29 mouse cellular contexts compared by ENCODE assay signal in the genomic region with DNA sequence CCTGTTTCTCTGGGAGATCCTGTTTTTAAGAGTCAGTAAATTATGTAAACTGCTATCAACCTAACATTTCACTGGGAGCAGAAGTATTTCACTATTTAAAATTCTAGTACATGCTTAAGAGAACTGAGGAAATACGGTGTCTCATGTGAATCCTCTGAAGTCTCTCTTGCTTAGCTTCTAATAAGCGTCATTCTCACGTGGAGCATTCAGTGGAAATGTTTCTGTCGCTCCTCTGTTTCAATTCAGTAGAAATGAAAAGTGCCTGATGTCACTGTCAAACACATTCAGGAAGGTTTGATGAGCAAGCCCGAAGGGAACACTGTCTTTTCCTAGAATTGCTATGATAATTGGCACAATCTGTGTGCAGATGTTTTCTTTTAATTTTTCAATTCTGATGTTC.
DNase-seq lines count a peak whose midpoint lies in the region; ATAC-seq and TF ChIP-seq lines count a peak whose summit lies in the region.
"Had no signal": no experiment of that assay in that cellular context is flagged by ENCODE, and none has a peak within 500 bp of the region (broad histone marks: within the 10 kb centered on the region; RNA-seq: fewer than 3 reads in every experiment).

No protein-coding gene starts in this region.

- no peak for ATAC-seq in forebrain, embryonic 14.5 days
- ATAC-seq in forebrain, embryonic 12.5 days (ENCODE audit: low FRiP score) = no peak
- no peak for ATAC-seq in kidney, postnatal 0 days (replicated peaks; ENCODE audit: low FRiP score, low read depth)
- ATAC-seq: intestine, postnatal 0 days; Patski had no signal

- 0 out of 2 replicates have a peak, but pooled peaks cover 3% of the 10 kb centered on the region for H3K9me3 ChIP-seq in forebrain, embryonic 14.5 days (replicated peaks; ENCODE audit: control insufficient read depth, low read length)
- H3K9me3 ChIP-seq in forebrain, embryonic 12.5 days = no peaks in the 10 kb centered on the region
- no peaks in the 10 kb centered on the region for H3K9me3 ChIP-seq in kidney, postnatal 0 days (replicated peaks; ENCODE audit: low read length)
- H3K9me3 ChIP-seq: embryonic facial prominence, embryonic 15.5 days; G1E; heart, embryonic 10.5 days; heart, embryonic 15.5 days; limb, embryonic 13.5 days; lung, embryonic 15.5 days; midbrain, embryonic 12.5 days; neural tube, embryonic 12.5 days; stomach, embryonic 15.5 days had no signal

- TF ChIP-seq CTCF in kidney, postnatal 0 days (IDR thresholded peaks at IDR 0.05; ENCODE audit: low read depth) = no peak
- no peak for TF ChIP-seq CTCF in kidney, adult 2 months (conservative IDR thresholded peaks at IDR 0.05; ENCODE audit: insufficient read depth, insufficient read length, low read depth, low read length)

- H3K9ac ChIP-seq in forebrain, embryonic 14.5 days (ENCODE audit: low read length) = no peak overlapping the region
- no peak overlapping the region for H3K9ac ChIP-seq in forebrain, embryonic 12.5 days
- H3K9ac ChIP-seq in kidney, postnatal 0 days (ENCODE audit: low read depth, low read length) = no peak overlapping the region
- H3K9ac ChIP-seq: embryonic facial prominence, embryonic 15.5 days; heart, embryonic 15.5 days; hindbrain, embryonic 12.5 days; limb, embryonic 13.5 days; lung, embryonic 15.5 days; midbrain, embryonic 12.5 days; neural tube, embryonic 12.5 days; stomach, embryonic 15.5 days had no signal

- no peak overlapping the region for H3K4me3 ChIP-seq in forebrain, embryonic 14.5 days (ENCODE audit: low read depth, low read length)
- no peak overlapping the region for H3K4me3 ChIP-seq in forebrain, embryonic 12.5 days (replicated peaks)
- H3K4me3 ChIP-seq in kidney, postnatal 0 days (replicated peaks; ENCODE audit: low read depth, low read length) = no peak overlapping the region
- no peak overlapping the region for H3K4me3 ChIP-seq in kidney, adult 2 months (ENCODE audit: insufficient read depth, low read depth, low read length)
- H3K4me3 ChIP-seq: embryonic facial prominence, embryonic 15.5 days; heart, embryonic 10.5 days; heart, embryonic 15.5 days; hindbrain, embryonic 12.5 days; limb, embryonic 13.5 days; lung, embryonic 15.5 days; midbrain, embryonic 12.5 days; myocyte; neural tube, embryonic 12.5 days; stomach, embryonic 15.5 days had no signal

- H3K27me3 ChIP-seq in forebrain, embryonic 14.5 days (replicated peaks; ENCODE audit: control insufficient read depth, insufficient read depth, low read length) = no peaks in the 10 kb centered on the region
- H3K27me3 ChIP-seq in forebrain, embryonic 12.5 days = no peaks in the 10 kb centered on the region
- no peaks in the 10 kb centered on the region for H3K27me3 ChIP-seq in kidney, postnatal 0 days (ENCODE audit: insufficient read depth, low read length)
- no peaks in the 10 kb centered on the region for H3K27me3 ChIP-seq in kidney, adult 2 months (replicated peaks; ENCODE audit: control insufficient read depth, insufficient read depth, low read length)
- H3K27me3 ChIP-seq: embryonic facial prominence, embryonic 15.5 days; heart, embryonic 15.5 days; hindbrain, embryonic 12.5 days; limb, embryonic 13.5 days; lung, embryonic 15.5 days; midbrain, embryonic 12.5 days; neural tube, embryonic 12.5 days; Patski; stomach, embryonic 15.5 days had no signal

- peak; percentile 21 for DNase-seq in forebrain, embryonic 14.5 days (ENCODE audit: low spot score)
- DNase-seq in kidney, postnatal 0 days (ENCODE audit: low spot score) = peak; percentile 12
- no peak for DNase-seq in kidney, adult 2 months
- peak; percentile 8 for DNase-seq in retina, postnatal 1 day
- DNase-seq in retina, embryonic 14.5 days (ENCODE audit: low spot score) = no peak
- no peak for DNase-seq in spleen, postnatal 36 days (ENCODE audit: low spot score in 2 of 2)
- DNase-seq: adrenal gland, postnatal 10 days; cerebellum, adult 18-20 months; cerebellum, postnatal 10 days; gastrocnemius, postnatal 25 days; heart, adult 11 months; kidney, postnatal 25 days; right cerebral cortex, postnatal 14 days; thymus, postnatal 25 days had no signal

- H3K36me3 ChIP-seq in forebrain, embryonic 14.5 days (ENCODE audit: control insufficient read depth, insufficient read depth, low read length) = no peaks in the 10 kb centered on the region
- H3K36me3 ChIP-seq in forebrain, embryonic 12.5 days (replicated peaks) = no peaks in the 10 kb centered on the region
- H3K36me3 ChIP-seq in kidney, postnatal 0 days (ENCODE audit: insufficient read depth, low read length) = no peaks in the 10 kb centered on the region
- H3K36me3 ChIP-seq in kidney, adult 2 months (ENCODE audit: control insufficient read depth, insufficient read depth, low read length) = no peaks in the 10 kb centered on the region
- H3K36me3 ChIP-seq: embryonic facial prominence, embryonic 15.5 days; G1E; heart, embryonic 10.5 days; heart, embryonic 15.5 days; hindbrain, embryonic 12.5 days; limb, embryonic 13.5 days; lung, embryonic 15.5 days; midbrain, embryonic 12.5 days; neural tube, embryonic 12.5 days; stomach, embryonic 15.5 days had no signal

- H3K27ac ChIP-seq in forebrain, embryonic 14.5 days (ENCODE audit: low read depth, low read length) = no peak overlapping the region
- H3K27ac ChIP-seq in forebrain, embryonic 12.5 days = no peak overlapping the region
- no peak overlapping the region for H3K27ac ChIP-seq in kidney, postnatal 0 days
- no peak overlapping the region for H3K27ac ChIP-seq in kidney, adult 2 months (ENCODE audit: insufficient read depth, low read depth, low read length)
- H3K27ac ChIP-seq: embryonic facial prominence, embryonic 15.5 days; heart, embryonic 10.5 days; heart, embryonic 15.5 days; hindbrain, embryonic 12.5 days; limb, embryonic 13.5 days; lung, embryonic 15.5 days; midbrain, embryonic 12.5 days; neural tube, embryonic 12.5 days; stomach, embryonic 15.5 days had no signal

- no peak overlapping the region for H3K4me2 ChIP-seq in forebrain, embryonic 14.5 days (ENCODE audit: low read length)
- no peak overlapping the region for H3K4me2 ChIP-seq in forebrain, embryonic 12.5 days
- no peak overlapping the region for H3K4me2 ChIP-seq in kidney, postnatal 0 days (ENCODE audit: low read length)
- H3K4me2 ChIP-seq: embryonic facial prominence, embryonic 15.5 days; heart, embryonic 15.5 days; hindbrain, embryonic 12.5 days; limb, embryonic 13.5 days; liver, embryonic 11.5 days; lung, embryonic 15.5 days; midbrain, embryonic 12.5 days; neural tube, embryonic 12.5 days; stomach, embryonic 15.5 days had no signal

- no peak for TF ChIP-seq POLR2A in kidney, adult 2 months (IDR thresholded peaks at IDR 0.05; ENCODE audit: low read depth, low read length)

- H3K4me1 ChIP-seq in forebrain, embryonic 14.5 days (ENCODE audit: control insufficient read depth, insufficient read depth, low read length) = no peaks in the 10 kb centered on the region
- H3K4me1 ChIP-seq in forebrain, embryonic 12.5 days = no peaks in the 10 kb centered on the region
- H3K4me1 ChIP-seq in kidney, postnatal 0 days (replicated peaks; ENCODE audit: insufficient read depth, low read length) = no peaks in the 10 kb centered on the region
- H3K4me1 ChIP-seq in kidney, adult 2 months (ENCODE audit: control insufficient read depth, insufficient read depth, low read length) = no peaks in the 10 kb centered on the region
- H3K4me1 ChIP-seq: embryonic facial prominence, embryonic 15.5 days; heart, embryonic 10.5 days; heart, embryonic 15.5 days; hindbrain, embryonic 12.5 days; limb, embryonic 13.5 days; lung, embryonic 15.5 days; midbrain, embryonic 12.5 days; neural tube, embryonic 12.5 days; stomach, embryonic 15.5 days had no signal

- WGBS in forebrain, embryonic 14.5 days = 75% methylated on average over 5 of the region's 5 CpGs
- 77% methylated on average over 5 of the region's 5 CpGs for WGBS in forebrain, embryonic 12.5 days
- 42% methylated on average over 5 of the region's 5 CpGs for WGBS in kidney, postnatal 0 days
- WGBS in kidney, adult 2 months = 33% methylated on average over 5 of the region's 5 CpGs

Comparison
In these comparisons a context has a peak if more than half of its experiments do, and no peak if none do; other contexts are left out.
1. DNase-seq: peak in forebrain, embryonic 14.5 days (single experiment), kidney, postnatal 0 days (single experiment) and retina, postnatal 1 day (single experiment); none in kidney, adult 2 months (single experiment), retina, embryonic 14.5 days (single experiment) and spleen, postnatal 36 days (0 of 2).